11 mouse cellular contexts compared by ENCODE assay signal in genomic region chr7:80766861-80767312, GRCm38 (mm10). TPM values are rescaled to one million over a fixed set of nuclear protein-coding genes. Genes with fewer than 3 reads are reported as not detected.
DNase-seq lines count a peak whose midpoint lies in the region; TF ChIP-seq lines count a peak whose summit lies in the region.
"Had no signal": no experiment of that assay in that cellular context is flagged by ENCODE, and none has a peak within 500 bp of the region (broad histone marks: within the 10 kb centered on the region; RNA-seq: fewer than 3 reads in every experiment).

No protein-coding gene starts in this region.

- H3K4me1 ChIP-seq in bone marrow, adult 2 months (ENCODE audit: control insufficient read depth, insufficient read depth, low read length) = peaks cover 10% of the 10 kb centered on the region

- intact Hi-C loops in gastrocnemius, postnatal 36 days (cut with DNase I) = no loop called here

- no peak overlapping the region for H3K4me3 ChIP-seq in bone marrow, adult 2 months (replicated peaks; ENCODE audit: control insufficient read depth, low read depth, low read length)
- H3K4me3 ChIP-seq: embryonic facial prominence, embryonic 13.5 days; limb, embryonic 15.5 days; midbrain, embryonic 13.5 days had no signal

- TF ChIP-seq POLR2A in bone marrow, adult 2 months (IDR thresholded peaks at IDR 0.05; ENCODE audit: borderline replicate concordance, control insufficient read depth, low read depth, low read length) = no peak

- 80% methylated on average over 11 of the region's 11 CpGs for WGBS in bone marrow, adult 2 months

- TF ChIP-seq CTCF in bone marrow, adult 2 months (IDR thresholded peaks at IDR 0.05; ENCODE audit: control insufficient read depth, insufficient read depth, low read length) = no peak

- DNase-seq in CD4-positive helper T cell, adult 2 months (ENCODE audit: low read depth, low spot score) = peak; percentile 50
- DNase-seq in frontal cortex, adult 2 months (ENCODE audit: extremely low spot score in 1 of 2, low spot score in 1 of 2) = peak; percentile 82 to 86
- DNase-seq in left cerebral cortex, adult 8-10 months (ENCODE audit: low spot score in 2 of 2) = peak; percentile 46 to 86
- DNase-seq in gastrocnemius, postnatal 36 days = no peak
- no peak for DNase-seq in adrenal gland, postnatal 10 days
- DNase-seq in adrenal gland, adult 2 months = no peak
- DNase-seq: heart, postnatal 36 days had no signal

- H3K27ac ChIP-seq in bone marrow, adult 2 months (ENCODE audit: control insufficient read depth, insufficient read depth, low read depth, low read length, poor library complexity) = peak overlapping the region; percentile 21; the same call in 1 of the 2 replicates
- H3K27ac ChIP-seq: embryonic facial prominence, embryonic 13.5 days; limb, embryonic 15.5 days; midbrain, embryonic 13.5 days had no signal

RNA-seq across cellular contexts. Expression of gene Iqgap1, which starts 58.9 kb away (rescaled TPM):
- 29.4 and 62.3 TPM in 2 replicates for polyA plus RNA-seq in bone marrow, adult 2 months (2011; ENCODE audit: insufficient read depth, insufficient read length, low replicate concordance, missing spikeins)
- polyA plus RNA-seq in frontal cortex, adult 2 months (2012; rRNA removed) = 23.5 and 26.2 TPM in 2 replicates
- total RNA-seq in left cerebral cortex, adult 8-10 months (2022) = 10 to 100 TPM; 18.0 to 29.9 (median 24.9) TPM
- 10 to 100 TPM; 15.7 to 17.2 TPM for total RNA-seq in gastrocnemius, postnatal 36 days (2021)
- 10 to 100 TPM; 76.2 to 86.8 TPM for total RNA-seq in adrenal gland, postnatal 10 days (2021)
- 10 to 100 TPM; 84.8 to 88.4 TPM for total RNA-seq in adrenal gland, adult 2 months (2021)
- polyA plus RNA-seq in adrenal gland, adult 2 months (2012; rRNA removed) = 15.7 and 19.1 TPM in 2 replicates

Comparison
In these comparisons a context has a peak if more than half of its experiments do, and no peak if none do; other contexts are left out.
1. DNase-seq: peak in CD4-positive helper T cell, adult 2 months (single experiment), frontal cortex, adult 2 months (2 of 2) and left cerebral cortex, adult 8-10 months (2 of 2); none in gastrocnemius, postnatal 36 days (0 of 2), adrenal gland, postnatal 10 days (single experiment) and adrenal gland, adult 2 months (single experiment).